Mouse (Mus musculus) ES-Bruce4 (cell line): ENCODE data around the gene Grip1.

Experiments
- CTCF ChIP-seq: IDR thresholded peaks from one replicate; pipeline ENCODE4 v1.8.1; 2011; ENCODE audit warnings: low read depth, low read length
- POLR2A ChIP-seq: IDR thresholded peaks from one replicate; pipeline ENCODE4 v1.8.1; 2011; ENCODE audit warnings: low read length; ENCODE audit not compliant: insufficient read depth

- no peak for TF ChIP-seq CTCF
- no peak for TF ChIP-seq POLR2A
Measured at GRCm38 (mm10) chr10:119670456-119670855, 216.8 kb downstream of the Grip1 start.
